Mouse (Mus musculus): ENCODE results near the gene Gm28363. TPM values are rescaled to one million over a fixed set of nuclear protein-coding genes. Genes with fewer than 3 reads are reported as not detected.
"Not testable (repeated sequence)": the region's sequence is repeated elsewhere in the genome, so short reads cannot be mapped to it uniquely, and the experiment has no call there.

Gm28363 gene
- polyA plus RNA-seq (2014; fragmentation: Nextera tagmentation; extraction: Ambion mirVana), result not detected in 2 replicates

DNA sequence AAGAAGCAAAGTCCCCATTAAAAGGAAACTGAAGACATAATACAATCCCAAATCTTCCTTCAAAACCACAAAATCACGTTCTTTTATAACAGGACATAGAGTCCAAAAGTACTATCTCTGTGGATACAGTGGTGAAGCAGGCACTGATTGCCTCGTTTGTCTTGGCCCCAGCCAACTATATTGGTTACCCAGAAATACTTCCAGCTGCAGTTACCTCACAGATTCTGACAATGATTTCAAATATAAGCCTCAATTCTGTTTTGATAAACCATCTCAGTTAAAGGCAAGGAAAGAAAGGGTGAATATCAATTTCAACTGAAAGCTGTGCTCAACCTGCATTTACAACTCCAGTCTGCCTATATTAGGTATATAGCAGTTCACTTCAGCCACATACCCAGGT, at the start of gene Gm28363:
Gene Gm28363, plus strand, starts transcription at position 301 of the 400 bp plus-strand sequence.
- H3K4me2 ChIP-seq (ENCODE audit: low read depth); H3K36me3 ChIP-seq (ENCODE audit: control insufficient read depth, insufficient read depth, low read length); H3K27me3 ChIP-seq (ENCODE audit: control insufficient read depth, insufficient read depth, low read length); H3K4me1 ChIP-seq (ENCODE audit: control insufficient read depth, insufficient read depth, low read length); DNase-seq (ENCODE audit: low spot score); H3K27ac ChIP-seq (ENCODE audit: low read depth, low read length); ATAC-seq (ENCODE audit: insufficient read depth, low FRiP score, low TSS enrichment); H3K9ac ChIP-seq (ENCODE audit: low read length); H3K9me3 ChIP-seq (ENCODE audit: control insufficient read depth, low read length); H3K4me3 ChIP-seq (ENCODE audit: low read depth, low read length): not testable (repeated sequence)
- 69% methylated on average over 2 of the region's 2 CpGs for WGBS

DNA sequence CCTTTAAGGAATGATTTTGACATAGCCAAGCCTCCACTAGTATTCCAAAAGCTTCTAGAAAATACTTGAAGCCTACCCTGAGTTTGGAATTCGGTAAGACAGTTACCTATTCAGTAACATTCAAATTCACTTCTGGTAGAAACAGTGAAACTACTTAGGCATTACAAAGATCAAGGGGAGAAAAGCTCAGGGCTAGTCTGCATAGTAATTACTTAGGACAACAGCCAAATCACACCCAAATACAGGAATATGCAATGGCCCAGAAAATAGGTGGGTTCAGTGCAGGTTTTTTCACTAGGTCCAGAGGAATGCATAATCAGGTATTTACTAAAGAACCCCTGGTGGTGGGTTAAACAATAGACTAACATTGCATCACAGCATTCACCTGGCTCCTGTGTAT, 46.7 kb upstream of the Gm28363 start:
- H3K9ac ChIP-seq (ENCODE audit: low read length); H3K36me3 ChIP-seq (ENCODE audit: control insufficient read depth, insufficient read depth, low read length); H3K4me2 ChIP-seq (ENCODE audit: low read depth); DNase-seq (ENCODE audit: low spot score); H3K27me3 ChIP-seq (ENCODE audit: control insufficient read depth, insufficient read depth, low read length); H3K4me3 ChIP-seq (ENCODE audit: low read depth, low read length); ATAC-seq (ENCODE audit: insufficient read depth, low FRiP score, low TSS enrichment); H3K9me3 ChIP-seq (ENCODE audit: control insufficient read depth, low read length); H3K4me1 ChIP-seq (ENCODE audit: control insufficient read depth, insufficient read depth, low read length); H3K27ac ChIP-seq (ENCODE audit: low read depth, low read length): not testable (repeated sequence)
- 74% methylated on average over 1 of the region's 1 CpGs for WGBS

Other genes starting within 250 kb of the Gm28363 start
- gene B020011L13Rik, start 84.0 kb downstream of the Gm28363 start, polyA plus RNA-seq (2014; fragmentation: Nextera tagmentation; extraction: Ambion mirVana), result not detected in 2 replicates
- not detected in 2 replicates for gene Gm28360, start 132.9 kb downstream of the Gm28363 start, polyA plus RNA-seq (2014; fragmentation: Nextera tagmentation; extraction: Ambion mirVana)
- gene Gm28168, start 230.9 kb downstream of the Gm28363 start, polyA plus RNA-seq (2014; fragmentation: Nextera tagmentation; extraction: Ambion mirVana), result not detected in 2 replicates